Comparison of ENCODE assay signal across 24 mouse cellular contexts in the genomic region with DNA sequence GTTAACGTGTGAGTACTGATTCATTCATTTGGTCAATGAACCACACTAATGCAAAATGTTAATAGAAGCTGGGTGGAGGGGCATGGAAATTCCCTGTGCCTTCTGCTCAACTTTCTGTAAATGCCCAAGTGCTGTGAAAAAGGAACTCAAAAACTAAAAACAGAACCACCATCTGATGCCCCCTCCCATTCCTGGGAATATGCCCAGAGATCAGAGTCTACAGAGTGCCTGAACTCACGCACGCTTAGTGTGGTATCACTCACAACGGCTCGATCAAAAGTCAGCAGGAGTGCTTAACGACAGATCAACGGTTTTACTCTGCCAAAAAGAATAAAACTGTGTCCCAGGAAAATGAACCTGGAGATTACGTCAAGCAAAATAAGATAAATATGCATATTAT.
"Had no signal": no experiment of that assay in that cellular context is flagged by ENCODE, and none has a peak within 500 bp of the region (broad histone marks: within the 10 kb centered on the region; RNA-seq: fewer than 3 reads in every experiment).

No protein-coding gene starts in this region.

- H3K9me3 ChIP-seq: heart, embryonic 13.5 days; heart, embryonic 15.5 days; hindbrain, embryonic 13.5 days; hindbrain, embryonic 15.5 days; limb, embryonic 13.5 days; limb, embryonic 15.5 days had no signal

- H3K27ac ChIP-seq: heart, embryonic 13.5 days; heart, embryonic 15.5 days; hindbrain, embryonic 13.5 days; hindbrain, embryonic 15.5 days; hindbrain, postnatal 0 days; kidney, postnatal 0 days; limb, embryonic 13.5 days; limb, embryonic 15.5 days; liver, embryonic 14.5 days had no signal

- H3K9ac ChIP-seq: heart, embryonic 13.5 days; heart, embryonic 15.5 days; hindbrain, embryonic 13.5 days; hindbrain, embryonic 15.5 days; limb, embryonic 13.5 days; limb, embryonic 15.5 days; liver, embryonic 14.5 days had no signal

- H3K4me3 ChIP-seq: heart, embryonic 13.5 days; heart, embryonic 15.5 days; hindbrain, embryonic 13.5 days; hindbrain, embryonic 15.5 days; limb, embryonic 13.5 days; limb, embryonic 15.5 days had no signal

- H3K4me2 ChIP-seq: heart, embryonic 11.5 days; heart, embryonic 13.5 days; heart, embryonic 15.5 days; hindbrain, embryonic 13.5 days; hindbrain, embryonic 15.5 days; limb, embryonic 13.5 days; limb, embryonic 15.5 days; liver, embryonic 11.5 days had no signal

- ATAC-seq: hindbrain, postnatal 0 days; intestine, embryonic 16.5 days had no signal

- H3K27me3 ChIP-seq: heart, embryonic 13.5 days; heart, embryonic 15.5 days; hindbrain, embryonic 13.5 days; hindbrain, embryonic 15.5 days; limb, embryonic 15.5 days had no signal

- H3K4me1 ChIP-seq: heart, embryonic 13.5 days; heart, embryonic 15.5 days; hindbrain, embryonic 15.5 days; limb, embryonic 13.5 days; limb, embryonic 15.5 days had no signal

- DNase-seq: gastrocnemius, postnatal 14 days; gastrocnemius, postnatal 36 days; heart, adult 18-20 months; heart, postnatal 14 days; heart, postnatal 36 days; kidney, adult 11 months; kidney, adult 2 months; kidney, postnatal 14 days; kidney, postnatal 36 days; layer of hippocampus, adult 9-11 months; layer of hippocampus, postnatal 36 days; left cerebral cortex, postnatal 4 days had no signal
